Mouse (Mus musculus) CD4-positive helper T cell, adult 2 months (primary cell): ENCODE measurements at regions not wholly inside any gene's neighbourhood (a gene's known extent, or its start where the extent isn't known, plus 50 kb on each side); places are given as distances from the start of the nearest gene placed in this dataset.

Source experiments
- DNase-seq: peaks from one replicate; pipeline ENCODE4 v3.0.0-alpha.2; 2012; ENCODE audit warnings: low read depth, missing footprints, low spot score

DNA sequence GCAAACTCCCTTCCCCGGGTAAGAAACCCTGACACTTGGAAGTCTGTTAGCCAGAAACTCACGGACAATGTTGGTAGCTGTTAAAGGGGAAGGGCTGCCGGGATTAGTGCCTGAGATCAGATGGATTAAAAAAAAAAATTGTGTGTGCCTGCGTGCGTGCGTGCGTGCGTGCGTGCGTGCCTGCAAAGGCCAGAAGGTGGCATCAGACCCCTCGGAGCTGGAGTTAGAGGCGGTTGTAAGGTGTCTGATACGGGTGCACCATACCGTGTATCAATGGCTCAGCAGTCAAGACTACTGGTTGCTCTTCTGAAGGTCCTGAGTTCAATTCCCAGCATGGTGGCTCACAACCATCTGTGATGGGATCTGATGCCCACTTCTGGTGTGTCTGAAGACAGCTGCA lies 59.0 kb upstream of the Ccdc167 start:
- no peak for DNase-seq

DNA sequence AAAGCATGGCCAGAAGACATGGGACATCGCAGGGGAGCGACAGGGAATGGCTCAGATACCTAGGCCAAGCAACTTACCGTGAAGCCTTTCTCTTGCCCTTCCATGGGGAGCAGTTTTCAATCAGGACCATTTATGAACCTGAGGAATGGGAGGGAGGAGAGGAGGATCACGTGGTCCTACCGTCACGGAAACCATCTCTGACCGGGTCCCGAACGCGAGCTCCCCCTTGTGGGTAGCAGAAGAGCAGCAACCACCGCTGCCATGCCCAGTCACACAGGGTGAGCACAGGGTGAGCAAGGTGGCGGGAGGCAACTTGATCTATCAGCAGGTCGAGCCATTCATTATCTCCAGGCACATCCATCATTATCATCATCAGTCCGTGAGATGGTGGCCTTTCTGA lies 56.5 kb upstream of the Ccdc167 start:
- peak; percentile 56 for DNase-seq

DNA sequence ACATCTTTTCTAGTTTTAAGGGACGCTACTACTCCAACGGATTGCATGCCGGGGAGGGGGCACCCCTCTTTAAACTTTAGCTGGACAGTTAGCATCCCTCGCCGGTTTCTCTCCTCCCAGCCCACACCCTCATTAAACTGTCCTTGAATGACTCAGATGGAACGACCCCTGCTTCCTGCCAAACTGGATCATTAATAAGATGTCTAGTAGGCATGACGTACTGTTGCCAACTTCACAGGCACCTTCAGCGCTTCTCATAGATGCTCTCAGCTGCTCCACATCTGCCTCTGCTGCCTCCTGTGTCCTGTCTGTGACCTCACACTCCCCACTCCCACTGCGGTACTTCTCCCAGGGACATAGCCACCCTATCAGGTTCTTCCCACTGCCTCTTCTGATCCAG lies 54.1 kb upstream of the Ccdc167 start:
- no peak for DNase-seq

DNA sequence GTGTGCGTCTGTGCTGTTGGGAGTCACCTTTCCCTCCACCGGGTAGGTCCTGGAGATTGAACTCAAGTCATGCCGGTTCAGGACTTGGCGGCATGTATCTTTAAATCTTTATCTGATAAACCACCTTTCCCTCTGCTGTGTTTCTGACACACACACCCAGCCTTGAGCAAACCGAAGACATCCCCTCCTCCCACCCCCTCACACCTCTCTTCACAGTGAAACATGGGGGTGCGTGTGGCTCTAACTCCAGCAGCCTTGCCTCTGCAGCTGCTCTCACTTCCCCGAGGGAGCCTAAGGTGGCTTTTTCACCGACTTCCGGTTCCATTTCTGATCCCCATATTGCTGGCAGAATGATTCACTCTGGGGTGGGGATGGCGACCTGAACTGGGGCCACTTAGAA lies 52.8 kb upstream of the Ccdc167 start:
- peak; percentile 79 for DNase-seq

DNA sequence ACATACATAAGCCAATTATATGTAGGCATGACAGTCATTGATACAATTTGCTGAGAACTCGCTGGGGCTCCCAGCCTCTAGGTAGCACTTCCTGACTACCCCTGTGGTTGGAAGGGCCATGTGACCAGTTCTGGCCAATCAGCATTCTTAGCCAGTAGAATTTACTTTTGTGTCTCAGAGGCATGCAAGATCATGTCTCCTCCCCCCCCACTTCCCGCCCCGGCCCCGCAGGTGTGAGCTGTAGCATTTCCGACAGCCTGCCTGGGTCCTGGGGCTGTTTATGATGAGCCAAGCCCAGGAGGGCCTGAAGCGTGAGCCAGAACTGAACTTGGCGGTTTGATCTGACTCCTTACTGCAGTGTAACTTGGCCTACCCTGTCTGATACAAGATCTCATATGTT lies 52.3 kb upstream of the Ccdc167 start:
- peak; percentile 95 for DNase-seq

DNA sequence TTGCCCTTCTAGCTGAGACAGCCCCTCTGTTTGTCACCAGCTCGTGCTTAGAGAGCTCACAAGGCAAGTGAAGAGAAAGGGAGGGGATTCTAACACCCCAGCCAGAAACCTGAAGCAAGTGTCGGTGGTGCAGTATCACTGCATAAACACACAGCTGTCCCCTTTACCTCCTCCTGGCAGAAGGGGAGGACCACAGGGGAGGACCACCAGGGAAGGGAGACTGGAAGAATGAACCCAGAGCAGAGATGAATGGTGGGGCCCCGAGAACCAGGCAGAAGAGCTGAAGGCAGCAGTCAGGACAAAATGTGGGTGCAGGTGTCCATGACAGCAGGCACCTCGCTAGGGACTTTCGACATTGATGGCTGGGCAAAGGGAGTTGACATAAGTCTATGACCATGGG lies 51.8 kb upstream of the Ccdc167 start:
- DNase-seq = no peak
